Mouse (Mus musculus) hindbrain, embryonic 12.5 days (tissue): ENCODE data around the gene Krtap27-1. TPM values are rescaled to one million over a fixed set of nuclear protein-coding genes. Genes with fewer than 3 reads are reported as not detected.

Experiments used
- ATAC-seq: fragments of 200-750 bp; cut with Nextera tagmentation; 2 replicates; pipeline ENCODE4 v1.8.0; 2017; ENCODE audit warnings: moderate TSS enrichment; ENCODE audit not compliant: low FRiP score
- H3K27ac ChIP-seq: fragments of 300-500 bp; sonication (generic); 2 replicates; pipeline ENCODE4 v1.5.1; 2016; ENCODE audit warnings: mild to moderate bottlenecking
- H3K27me3 ChIP-seq: fragments of 300-500 bp; sonication (generic); 2 replicates; pipeline ENCODE4 v1.6.1; 2016; ENCODE audit warnings: mild to moderate bottlenecking
- H3K36me3 ChIP-seq: fragments of 300-500 bp; sonication (generic); 2 replicates; pipeline ENCODE4 v1.6.1; 2016; ENCODE audit warnings: mild to moderate bottlenecking
- H3K4me1 ChIP-seq: fragments of 300-500 bp; sonication (generic); 2 replicates; pipeline ENCODE4 v1.6.1; 2016
- H3K4me2 ChIP-seq: fragments of 300-500 bp; sonication (generic); replicated peaks from 2 replicates; pipeline ENCODE4 v1.6.1; 2016; ENCODE audit warnings: mild to moderate bottlenecking
- H3K4me3 ChIP-seq: fragments of 300-500 bp; sonication (generic); 2 replicates; pipeline ENCODE4 v1.5.1; 2016; ENCODE audit warnings: mild to moderate bottlenecking
- H3K9ac ChIP-seq: fragments of 300-500 bp; sonication (generic); 2 replicates; pipeline ENCODE4 v1.6.1; 2016; ENCODE audit warnings: mild to moderate bottlenecking, moderate library complexity
- H3K9me3 ChIP-seq: fragments of 300-500 bp; sonication (generic); replicated peaks from 2 replicates; pipeline ENCODE4 v1.6.1; 2016; ENCODE audit warnings: mild to moderate bottlenecking
- WGBS: fragments of 180-500 bp; shearing (Covaris S2); methylation state at CpG from one replicate; pipeline ENCODE4 v1.1.7; 2016; 5-methylcytosine and 5-hydroxymethylcytosine counted together
- polyA plus RNA-seq: library from polyadenylated mRNA; unstranded; fragments of >200 nt; fragmentation: Nextera tagmentation; extraction: Ambion mirVana; gene quantifications from 2 replicates; pipeline ENCODE4 v1.2.1, GENCODE M21; 2016

Gene Krtap27-1
- polyA plus RNA-seq, result not detected in 2 replicates

DNA sequence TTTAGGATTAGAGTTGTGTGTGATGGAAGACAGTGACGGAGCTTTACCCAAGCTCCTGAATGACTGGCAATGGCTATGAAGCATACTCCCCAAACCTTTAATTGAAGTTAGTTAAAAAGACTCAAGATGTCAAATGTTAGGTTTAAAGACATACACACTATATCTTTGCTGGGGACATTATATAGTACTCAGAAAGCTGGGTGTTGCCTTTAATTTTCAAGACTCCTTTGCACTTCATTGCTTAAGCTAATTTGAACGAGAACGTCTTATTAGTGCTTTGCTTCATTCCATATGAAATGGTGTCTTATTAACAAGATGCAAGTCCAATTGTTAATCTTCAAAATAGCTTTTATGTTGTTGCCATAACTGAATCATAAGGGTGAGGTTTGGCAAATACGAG lies at the start of gene Krtap27-1:
Gene Krtap27-1, minus strand, starts transcription at position 101 of the 400 bp plus-strand sequence.
- Histone ChIP-seq H3K4me2 (no peak within 1 kb of the TSS), H3K9ac (no peak within 1 kb of the TSS), H3K27me3 (no peaks in the 10 kb centered on the region), H3K4me3 (no peak within 1 kb of the TSS), H3K4me1 (no peaks in the 10 kb centered on the region), H3K9me3 (no peaks in the 10 kb centered on the region), H3K27ac (no peak within 1 kb of the TSS), H3K36me3 (no peaks in the 10 kb centered on the region)
- no peak for ATAC-seq
- WGBS, result 88% methylated on average over 4 of the region's 4 CpGs

DNA sequence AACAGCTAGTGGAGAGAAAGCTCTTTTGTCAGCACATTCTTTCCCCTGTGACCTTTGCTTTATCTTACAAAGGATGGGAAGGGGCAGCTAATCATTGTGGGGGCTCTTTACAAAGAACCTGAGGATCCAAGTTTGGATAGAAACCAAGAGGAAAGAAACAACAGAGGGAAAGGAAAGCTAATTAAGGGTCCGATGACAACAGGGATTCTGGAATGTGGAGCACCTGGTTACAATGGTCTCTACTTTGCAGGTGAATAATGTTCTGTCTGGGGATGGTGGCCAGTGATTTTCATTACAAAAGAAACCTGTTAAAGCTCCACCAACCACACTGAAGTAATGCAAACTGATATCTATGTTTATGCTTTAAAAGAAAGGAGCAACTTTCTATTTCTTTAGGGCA lies 48.6 kb upstream of the Krtap27-1 start:
- H3K4me3 ChIP-seq, result no peak overlapping the region
- no peaks in the 10 kb centered on the region for H3K9me3 ChIP-seq
- no peak for ATAC-seq
- 12% methylated on average over 1 of the region's 1 CpGs for WGBS
- no peaks in the 10 kb centered on the region for H3K27me3 ChIP-seq
- no peaks in the 10 kb centered on the region for H3K4me1 ChIP-seq
- no peaks in the 10 kb centered on the region for H3K36me3 ChIP-seq
- no peak overlapping the region for H3K4me2 ChIP-seq
- no peak overlapping the region for H3K27ac ChIP-seq
- H3K9ac ChIP-seq, result no peak overlapping the region

DNA sequence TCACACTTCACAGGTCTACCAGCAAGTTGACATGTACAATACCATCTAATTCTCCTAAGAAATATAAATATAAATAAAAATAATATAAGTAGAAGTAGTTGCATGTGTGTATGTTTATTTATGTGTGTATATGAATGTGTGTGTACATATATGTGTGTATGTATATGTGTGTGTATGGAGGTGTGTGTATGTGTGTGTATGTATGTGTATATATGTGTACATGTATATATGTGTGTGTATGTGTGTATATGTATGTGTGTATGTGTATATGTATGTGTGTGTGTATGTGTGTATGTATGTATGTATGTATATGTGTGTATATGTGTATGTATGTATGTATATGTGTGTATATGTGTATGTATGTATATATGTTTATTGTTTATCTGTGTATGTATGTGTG lies 45.1 kb upstream of the Krtap27-1 start:
- ATAC-seq, result no peak
- no peaks in the 10 kb centered on the region for H3K36me3 ChIP-seq
- no peaks in the 10 kb centered on the region for H3K4me1 ChIP-seq
- H3K4me3 ChIP-seq, result no peak overlapping the region
- no peaks in the 10 kb centered on the region for H3K9me3 ChIP-seq
- no peak overlapping the region for H3K4me2 ChIP-seq
- no peak overlapping the region for H3K27ac ChIP-seq
- H3K9ac ChIP-seq, result no peak overlapping the region
- no peaks in the 10 kb centered on the region for H3K27me3 ChIP-seq

DNA sequence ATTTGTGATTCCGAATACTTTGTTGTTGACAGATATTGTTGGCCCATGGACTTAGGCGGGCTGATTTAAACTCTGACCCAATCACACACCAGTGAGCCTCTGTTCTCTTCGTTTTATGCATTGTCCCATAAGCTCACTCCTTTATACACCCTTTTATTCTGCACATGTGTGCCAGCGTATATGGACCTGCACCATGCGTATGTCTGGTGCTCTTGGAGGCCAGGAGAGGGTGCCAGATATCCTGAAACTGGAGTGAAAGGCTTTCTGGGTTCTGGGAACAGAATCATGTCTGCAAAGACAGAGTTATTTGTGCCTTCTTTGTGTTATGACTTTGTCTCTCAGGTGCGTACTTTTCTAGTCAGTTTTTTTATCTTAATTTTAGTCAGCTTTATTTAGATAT lies 39.8 kb upstream of the Krtap27-1 start:
- no peaks in the 10 kb centered on the region for H3K27me3 ChIP-seq
- H3K4me2 ChIP-seq, result no peak overlapping the region
- H3K36me3 ChIP-seq, result no peaks in the 10 kb centered on the region
- 82% methylated on average over 6 of the region's 6 CpGs for WGBS
- H3K4me3 ChIP-seq, result no peak overlapping the region
- no peak for ATAC-seq
- H3K27ac ChIP-seq, result no peak overlapping the region
- H3K4me1 ChIP-seq, result no peaks in the 10 kb centered on the region
- H3K9ac ChIP-seq, result no peak overlapping the region
- H3K9me3 ChIP-seq, result no peaks in the 10 kb centered on the region

DNA sequence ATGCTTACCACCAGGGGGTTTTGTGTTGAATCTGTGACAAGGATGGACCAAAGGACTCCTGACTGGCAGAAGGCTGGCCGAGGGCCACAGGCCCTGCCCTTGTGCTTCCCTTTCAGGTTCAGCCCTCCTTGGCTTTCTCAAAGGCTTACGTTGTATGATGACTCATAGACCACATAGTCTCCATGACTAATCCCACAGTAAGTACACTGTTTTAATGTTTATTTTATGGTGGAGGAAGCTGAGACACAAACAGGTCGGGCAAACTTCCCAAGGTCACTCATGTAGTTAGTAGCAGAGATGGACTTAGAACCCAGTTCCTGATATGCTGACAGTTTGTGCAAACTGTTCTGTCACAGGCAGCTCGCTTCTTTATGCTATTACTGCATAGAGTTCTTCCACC lies 39.3 kb upstream of the Krtap27-1 start:
- H3K4me2 ChIP-seq, result no peak overlapping the region
- no peaks in the 10 kb centered on the region for H3K4me1 ChIP-seq
- no peak overlapping the region for H3K9ac ChIP-seq
- H3K27ac ChIP-seq, result no peak overlapping the region
- H3K27me3 ChIP-seq, result no peaks in the 10 kb centered on the region
- H3K9me3 ChIP-seq, result no peaks in the 10 kb centered on the region
- H3K4me3 ChIP-seq, result no peak overlapping the region
- 67% methylated on average over 4 of the region's 4 CpGs for WGBS
- no peaks in the 10 kb centered on the region for H3K36me3 ChIP-seq
- ATAC-seq, result no peak

DNA sequence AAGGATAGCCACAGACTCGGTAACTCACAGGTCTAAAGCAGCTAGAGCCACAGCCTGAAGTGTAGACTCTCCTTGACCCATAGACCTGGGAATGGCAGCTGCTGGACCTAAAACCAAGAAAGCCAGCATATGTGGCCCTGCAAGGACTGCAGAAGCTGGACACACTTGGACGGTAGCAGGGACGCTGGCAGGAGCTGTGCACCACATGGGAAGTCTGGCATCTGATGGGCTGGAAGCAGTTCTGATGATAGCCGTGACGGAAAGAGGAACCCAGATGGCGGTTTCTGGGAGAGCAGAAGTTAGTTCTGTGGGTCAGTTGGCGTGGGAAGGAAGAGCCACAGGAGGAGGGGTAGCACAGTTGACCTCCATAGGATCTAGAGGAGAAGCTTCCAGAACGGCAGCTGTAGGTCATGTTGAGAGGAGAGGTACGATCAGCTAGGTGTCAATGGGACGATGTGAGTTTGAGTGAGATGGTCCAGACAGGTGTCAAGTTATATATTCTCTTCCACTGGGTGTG lies 36.1 kb upstream of the Krtap27-1 start, which contains the start of gene 2310061N02Rik:
Gene 2310061N02Rik, minus strand, starts transcription at position 467 of the 517 bp plus-strand sequence.
- Histone ChIP-seq H3K4me3 (no peak within 1 kb of the TSS), H3K4me2 (no peak within 1 kb of the TSS), H3K27me3 (no peaks in the 10 kb centered on the region), H3K9ac (no peak within 1 kb of the TSS), H3K4me1 (no peaks in the 10 kb centered on the region), H3K9me3 (no peaks in the 10 kb centered on the region), H3K27ac (no peak within 1 kb of the TSS), H3K36me3 (no peaks in the 10 kb centered on the region)
- ATAC-seq, result no peak
- 89% methylated on average over 10 of the region's 10 CpGs for WGBS

DNA sequence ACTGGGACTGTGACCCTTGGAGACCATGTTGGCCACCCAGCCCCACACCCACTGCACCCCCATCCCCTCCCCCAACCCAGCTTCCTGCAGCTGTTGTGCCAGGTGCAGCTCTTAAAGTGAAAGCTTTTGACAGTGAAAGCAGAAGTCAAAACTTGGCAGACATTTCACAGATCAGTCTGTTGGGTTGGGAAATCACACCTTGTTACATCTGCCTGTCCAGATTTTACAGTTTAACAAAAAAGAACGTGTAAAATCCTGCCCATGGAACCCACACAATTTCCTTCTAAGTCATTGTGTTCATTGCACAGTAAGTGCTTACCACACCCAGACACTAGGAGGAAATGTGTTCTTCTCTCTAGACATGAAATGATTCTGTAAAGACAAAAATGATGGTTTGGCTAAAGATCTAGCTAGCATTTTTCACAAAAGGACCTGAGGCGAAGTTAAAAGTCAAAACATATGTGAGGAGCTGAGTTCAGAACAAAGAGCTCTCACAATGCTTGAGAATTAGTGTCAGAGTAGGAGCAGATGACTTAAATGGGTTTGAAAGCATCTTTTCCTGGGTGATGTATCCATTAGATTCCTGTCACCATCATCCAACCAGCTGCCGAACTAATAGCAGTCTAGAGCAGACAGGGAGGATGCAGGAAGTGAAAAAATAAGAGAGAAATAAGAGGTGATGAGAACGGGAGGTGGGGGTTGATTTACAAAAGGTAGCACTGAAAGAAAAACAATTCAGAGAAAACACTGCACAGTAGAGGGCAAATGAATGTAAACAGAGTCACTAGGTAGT lies 29.8 kb upstream of the Krtap27-1 start:
- H3K4me1 ChIP-seq, result no peaks in the 10 kb centered on the region
- no peak overlapping the region for H3K4me3 ChIP-seq
- no peaks in the 10 kb centered on the region for H3K36me3 ChIP-seq
- no peak overlapping the region for H3K4me2 ChIP-seq
- H3K27ac ChIP-seq, result no peak overlapping the region
- H3K9ac ChIP-seq, result no peak overlapping the region
- no peaks in the 10 kb centered on the region for H3K9me3 ChIP-seq
- WGBS, result 55% methylated on average over 4 of the region's 4 CpGs
- H3K27me3 ChIP-seq, result no peaks in the 10 kb centered on the region
- no peak for ATAC-seq

DNA sequence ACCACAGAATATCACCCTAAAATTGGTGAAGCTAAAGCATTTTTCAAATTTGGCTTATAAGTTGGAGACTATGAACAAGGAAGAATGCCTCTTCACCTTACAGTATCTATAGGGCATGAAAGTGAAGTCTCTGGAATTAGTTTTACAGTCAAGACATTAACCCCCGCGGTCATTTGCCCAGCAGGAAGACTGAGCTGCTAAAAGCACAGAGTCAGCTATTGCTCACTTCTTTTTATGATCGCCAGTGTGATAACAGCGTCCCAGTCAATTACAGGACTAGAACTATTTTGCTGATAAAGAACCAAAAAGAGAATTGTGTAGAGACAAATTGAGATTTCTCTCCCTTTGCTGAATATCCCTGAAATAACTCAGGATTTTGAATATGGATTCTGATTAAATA lies 24.8 kb upstream of the Krtap27-1 start:
- no peaks in the 10 kb centered on the region for H3K36me3 ChIP-seq
- no peak overlapping the region for H3K9ac ChIP-seq
- H3K9me3 ChIP-seq, result no peaks in the 10 kb centered on the region
- no peaks in the 10 kb centered on the region for H3K4me1 ChIP-seq
- WGBS, result 75% methylated on average over 4 of the region's 4 CpGs
- H3K27me3 ChIP-seq, result no peaks in the 10 kb centered on the region
- no peak for ATAC-seq
- no peak overlapping the region for H3K4me3 ChIP-seq
- no peak overlapping the region for H3K27ac ChIP-seq
- no peak overlapping the region for H3K4me2 ChIP-seq

DNA sequence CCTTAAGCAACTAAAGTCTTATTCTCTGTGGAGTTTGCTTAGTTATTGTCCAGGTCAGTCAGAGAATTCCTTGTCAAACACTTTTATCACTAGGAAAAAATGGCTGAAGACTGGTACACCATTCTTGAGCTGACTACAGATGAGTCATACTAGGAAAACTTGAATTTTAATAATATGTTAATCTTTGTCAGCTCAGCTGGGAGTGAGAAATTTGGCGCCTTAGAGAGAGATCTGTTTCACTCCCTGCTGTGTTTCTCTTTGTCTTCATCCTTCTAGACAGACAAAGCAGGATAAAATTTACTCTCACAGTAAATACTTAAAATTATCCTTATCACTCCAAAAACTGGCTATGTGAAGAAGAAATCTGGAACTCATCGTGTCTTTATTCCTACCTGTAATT lies 9.8 kb upstream of the Krtap27-1 start:
- Histone ChIP-seq H3K4me1 (no peaks in the 10 kb centered on the region), H3K4me3 (no peak overlapping the region), H3K36me3 (no peaks in the 10 kb centered on the region), H3K27ac (no peak overlapping the region), H3K27me3 (no peaks in the 10 kb centered on the region), H3K4me2 (no peak overlapping the region), H3K9ac (no peak overlapping the region), H3K9me3 (no peaks in the 10 kb centered on the region)
- 43% methylated on average over 2 of the region's 2 CpGs for WGBS
- ATAC-seq, result no peak

DNA sequence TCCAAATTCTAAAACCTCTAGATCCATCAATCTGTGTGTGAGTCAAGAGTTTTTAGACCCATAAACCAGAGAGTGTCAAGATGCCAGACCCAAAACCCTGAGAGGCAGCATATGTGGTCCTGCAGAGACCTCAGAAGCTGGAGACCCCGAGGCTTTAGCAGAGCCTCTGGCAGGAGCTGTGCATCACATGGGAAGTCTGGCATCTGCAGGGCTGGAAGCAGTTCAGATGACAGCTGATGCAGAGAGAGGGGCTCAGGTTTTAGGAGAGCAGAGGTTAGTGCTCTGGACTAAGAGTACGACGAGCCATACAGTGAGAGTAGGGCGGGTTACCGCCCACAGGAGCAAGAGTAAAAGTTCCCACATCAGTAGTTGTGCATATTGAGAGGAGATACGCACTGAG lies 7.6 kb upstream of the Krtap27-1 start:
- H3K9me3 ChIP-seq, result no peaks in the 10 kb centered on the region
- H3K36me3 ChIP-seq, result no peaks in the 10 kb centered on the region
- H3K9ac ChIP-seq, result no peak overlapping the region
- no peaks in the 10 kb centered on the region for H3K27me3 ChIP-seq
- no peak overlapping the region for H3K4me3 ChIP-seq
- no peak overlapping the region for H3K27ac ChIP-seq
- no peak for ATAC-seq
- WGBS, result 87% methylated on average over 6 of the region's 6 CpGs
- H3K4me2 ChIP-seq, result no peak overlapping the region
- no peaks in the 10 kb centered on the region for H3K4me1 ChIP-seq

DNA sequence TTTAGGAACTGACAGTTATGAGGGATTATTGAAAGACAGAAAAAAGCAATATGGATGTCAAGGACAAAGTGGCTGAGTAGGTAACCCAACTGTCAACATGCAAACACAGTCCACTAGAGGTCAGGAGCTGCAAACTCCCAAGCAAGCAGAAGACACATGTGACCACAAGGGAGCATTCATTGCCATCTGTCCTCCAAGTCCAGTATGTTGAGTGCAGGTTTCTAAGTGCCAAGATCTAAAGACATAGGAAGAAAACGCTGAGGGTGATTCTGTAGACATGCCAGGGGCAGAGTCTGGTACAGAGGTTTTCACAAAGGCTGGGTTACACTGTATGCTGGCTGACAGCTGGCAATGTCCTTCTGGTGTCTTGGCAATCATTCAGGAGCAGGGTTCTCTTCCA lies 14.0 kb downstream of the Krtap27-1 start:
- Histone ChIP-seq H3K27me3 (no peaks in the 10 kb centered on the region), H3K4me2 (no peak overlapping the region), H3K4me1 (no peaks in the 10 kb centered on the region), H3K27ac (no peak overlapping the region), H3K9me3 (no peaks in the 10 kb centered on the region), H3K36me3 (no peaks in the 10 kb centered on the region), H3K9ac (no peak overlapping the region), H3K4me3 (no peak overlapping the region)
- WGBS, result 63% methylated on average over 1 of the region's 1 CpGs
- ATAC-seq, result no peak

DNA sequence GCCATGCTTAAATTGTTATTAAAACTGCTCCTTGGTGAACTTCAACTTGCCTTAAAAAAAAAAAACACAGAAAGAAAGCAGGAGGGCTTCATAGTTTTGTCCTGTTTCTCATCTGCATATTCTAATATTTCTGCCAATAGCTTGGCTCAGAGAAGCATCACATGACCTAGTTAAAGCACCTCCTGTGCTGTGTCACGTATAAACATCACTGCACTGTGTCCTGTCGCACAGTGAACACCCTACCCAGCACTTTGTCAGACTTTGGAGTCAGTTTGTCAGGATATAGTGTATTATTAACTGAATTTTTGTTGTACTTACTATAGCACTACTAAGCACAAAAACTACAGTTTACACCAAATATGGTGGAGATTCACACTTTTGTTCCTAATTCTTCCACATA lies 19.5 kb downstream of the Krtap27-1 start:
- no peaks in the 10 kb centered on the region for H3K36me3 ChIP-seq
- no peak overlapping the region for H3K27ac ChIP-seq
- no peaks in the 10 kb centered on the region for H3K9me3 ChIP-seq
- no peaks in the 10 kb centered on the region for H3K4me1 ChIP-seq
- no peak overlapping the region for H3K4me2 ChIP-seq
- no peaks in the 10 kb centered on the region for H3K27me3 ChIP-seq
- H3K9ac ChIP-seq, result no peak overlapping the region
- ATAC-seq, result no peak
- H3K4me3 ChIP-seq, result no peak overlapping the region
- 68% methylated on average over 2 of the region's 2 CpGs for WGBS

DNA sequence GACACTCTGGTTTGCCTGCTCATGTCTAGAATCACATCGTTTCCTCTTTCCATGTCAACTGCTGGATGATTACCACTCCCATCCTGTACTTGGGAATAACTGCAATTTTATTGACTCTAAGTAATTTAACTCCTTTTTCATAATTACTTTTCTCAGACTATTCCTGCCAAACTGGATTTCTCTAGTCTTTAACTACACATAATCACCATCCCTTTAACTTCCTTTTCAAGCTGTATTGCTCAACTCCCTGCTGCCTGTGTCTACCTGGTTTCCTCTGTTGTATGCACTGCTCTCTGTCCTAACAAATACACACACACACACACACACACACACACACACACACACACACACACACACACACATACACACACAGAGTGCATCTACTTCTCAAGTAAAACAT lies 20.4 kb downstream of the Krtap27-1 start:
- Histone ChIP-seq H3K27me3 (no peaks in the 10 kb centered on the region), H3K9ac (no peak overlapping the region), H3K4me3 (no peak overlapping the region), H3K4me1 (no peaks in the 10 kb centered on the region), H3K9me3 (no peaks in the 10 kb centered on the region), H3K36me3 (no peaks in the 10 kb centered on the region), H3K4me2 (no peak overlapping the region), H3K27ac (no peak overlapping the region)
- 76% methylated on average over 1 of the region's 1 CpGs for WGBS
- ATAC-seq, result no peak
